ENCODE assay signal across 8 mouse cellular contexts in genomic region chr7:19257390-19258022, GRCm38 (mm10). TPM values are rescaled to one million over a fixed set of nuclear protein-coding genes. Genes with fewer than 3 reads are reported as not detected.
DNase-seq lines count a peak whose midpoint lies in the region; ATAC-seq and TF ChIP-seq lines count a peak whose summit lies in the region.
"Had no signal": no experiment of that assay in that cellular context is flagged by ENCODE, and none has a peak within 500 bp of the region (broad histone marks: within the 10 kb centered on the region; RNA-seq: fewer than 3 reads in every experiment).

No protein-coding gene starts in this region.

- no peaks in the 10 kb centered on the region for H3K27me3 ChIP-seq in liver, embryonic 11.5 days (replicated peaks; ENCODE audit: control insufficient read depth, insufficient read depth, low read length)
- no peaks in the 10 kb centered on the region for H3K27me3 ChIP-seq in midbrain, postnatal 0 days (ENCODE audit: insufficient read depth, low read length)
- no peaks in the 10 kb centered on the region for H3K27me3 ChIP-seq in stomach, embryonic 16.5 days (ENCODE audit: control insufficient read depth, insufficient read depth, low read length)

- H3K4me2 ChIP-seq in liver, embryonic 11.5 days: peak overlapping the region; percentile 43
- no peak overlapping the region for H3K4me2 ChIP-seq in midbrain, postnatal 0 days (ENCODE audit: low read depth, low read length, poor library complexity, severe bottlenecking)
- no peak overlapping the region for H3K4me2 ChIP-seq in stomach, embryonic 16.5 days (ENCODE audit: low read depth, low read length)

- peak; percentile 91 for ATAC-seq in liver, embryonic 11.5 days (replicated peaks; ENCODE audit: low FRiP score)
- peak; percentile 69 for ATAC-seq in midbrain, postnatal 0 days (ENCODE audit: low FRiP score)
- ATAC-seq in stomach, embryonic 16.5 days (ENCODE audit: insufficient read depth, low FRiP score): peak; percentile 68

- peak; percentile 98 for DNase-seq in ZHBTc4 (ENCODE audit: low read depth, low spot score)
- peak; percentile 67 for DNase-seq in embryo, embryonic 9.5 days (ENCODE audit: extremely low spot score)
- DNase-seq in heart, adult 8-10 months (ENCODE audit: low spot score): peak; percentile 64
- peak; percentile 77 for DNase-seq in kidney, adult 18-20 months
- DNase-seq in liver, embryonic 11.5 days (ENCODE audit: low spot score): peak; percentile 67
- DNase-seq in midbrain, postnatal 0 days (ENCODE audit: low spot score): peak; percentile 84

- H3K9ac ChIP-seq in liver, embryonic 11.5 days (ENCODE audit: low read depth, low read length): no peak overlapping the region
- H3K9ac ChIP-seq in midbrain, postnatal 0 days (replicated peaks; ENCODE audit: low read length, poor library complexity, severe bottlenecking): no peak overlapping the region
- no peak overlapping the region for H3K9ac ChIP-seq in stomach, embryonic 16.5 days (ENCODE audit: low read length)

- peaks cover 37% of the 10 kb centered on the region for H3K36me3 ChIP-seq in liver, embryonic 11.5 days (ENCODE audit: control insufficient read depth, insufficient read depth, low read length)
- peaks cover 45% of the 10 kb centered on the region for H3K36me3 ChIP-seq in midbrain, postnatal 0 days (ENCODE audit: insufficient read depth, low read length)
- H3K36me3 ChIP-seq in stomach, embryonic 16.5 days (ENCODE audit: control insufficient read depth, insufficient read depth, low read length): peaks cover 41% of the 10 kb centered on the region

- H3K9me3 ChIP-seq in liver, embryonic 11.5 days (ENCODE audit: control insufficient read depth, low read length): no peaks in the 10 kb centered on the region
- no peaks in the 10 kb centered on the region for H3K9me3 ChIP-seq in midbrain, postnatal 0 days (ENCODE audit: low read length)
- no peaks in the 10 kb centered on the region for H3K9me3 ChIP-seq in stomach, embryonic 16.5 days (replicated peaks; ENCODE audit: control insufficient read depth, low read length)

- peak overlapping the region; percentile 46; the same call in 1 of the 2 replicates for H3K27ac ChIP-seq in liver, embryonic 11.5 days (ENCODE audit: low read depth, low read length)
- no peak overlapping the region for H3K27ac ChIP-seq in midbrain, postnatal 0 days (ENCODE audit: low read depth, low read length)
- peak overlapping the region; percentile 2; the same call in 1 of the 2 replicates for H3K27ac ChIP-seq in stomach, embryonic 16.5 days (ENCODE audit: low read length)

- 34% methylated on average over 11 of the region's 11 CpGs for WGBS in liver, embryonic 11.5 days
- whole genome bisulfite sequencing in midbrain, postnatal 0 days: 41% methylated on average over 11 of the region's 11 CpGs
- 40% methylated on average over 11 of the region's 11 CpGs for WGBS in stomach, embryonic 16.5 days

- H3K4me3 ChIP-seq in liver, embryonic 11.5 days (ENCODE audit: low read depth, low read length): no peak overlapping the region
- H3K4me3 ChIP-seq in midbrain, postnatal 0 days (ENCODE audit: low read depth, low read length): no peak overlapping the region
- H3K4me3 ChIP-seq in stomach, embryonic 16.5 days (replicated peaks; ENCODE audit: low read length): no peak overlapping the region

- H3K4me1 ChIP-seq in liver, embryonic 11.5 days (replicated peaks; ENCODE audit: control insufficient read depth, insufficient read depth, low read length): peaks cover 11% of the 10 kb centered on the region
- no peaks in the 10 kb centered on the region for H3K4me1 ChIP-seq in midbrain, postnatal 0 days (ENCODE audit: insufficient read depth, low read length)
- H3K4me1 ChIP-seq in stomach, embryonic 16.5 days (ENCODE audit: control insufficient read depth, insufficient read depth, low read length): peaks cover 7% of the 10 kb centered on the region; the same call in 1 of the 2 replicates

- TF ChIP-seq CTCF in midbrain, postnatal 0 days (IDR thresholded peaks at IDR 0.05): no peak

RNA-seq across cellular contexts. Expression of gene Vasp, which starts 14.1 kb away (rescaled TPM):
- 10 to 100 TPM; 18.0 to 27.2 (median 24.3) TPM for total RNA-seq in heart, adult 8-10 months (2022)
- polyA plus RNA-seq in liver, embryonic 11.5 days (2014; fragmentation: Nextera tagmentation; extraction: Ambion mirVana): 85.9 and 87.5 TPM in 2 replicates
- total RNA-seq in midbrain, postnatal 0 days (2014; rRNA removed): 50.9 and 56.9 TPM in 2 replicates
- 31.4 and 32.3 TPM in 2 replicates for polyA plus RNA-seq in midbrain, postnatal 0 days (2015; fragmentation: Nextera tagmentation; extraction: Ambion mirVana)
- polyA plus RNA-seq in stomach, embryonic 16.5 days (2015; fragmentation: Nextera tagmentation; extraction: Ambion mirVana): 77.8 and 85.6 TPM in 2 replicates

RNA-seq across cellular contexts. Expression of gene Ppm1n, which starts 22.4 kb away (rescaled TPM):
- not detected for total RNA-seq in heart, adult 8-10 months (2022)
- not detected in 2 replicates for polyA plus RNA-seq in liver, embryonic 11.5 days (2014; fragmentation: Nextera tagmentation; extraction: Ambion mirVana)
- total RNA-seq in midbrain, postnatal 0 days (2014; rRNA removed): 1.8 and 2.2 TPM in 2 replicates
- polyA plus RNA-seq in midbrain, postnatal 0 days (2015; fragmentation: Nextera tagmentation; extraction: Ambion mirVana): 1.2 and 1.4 TPM in 2 replicates
- polyA plus RNA-seq in stomach, embryonic 16.5 days (2015; fragmentation: Nextera tagmentation; extraction: Ambion mirVana): 0.17 TPM in 1 of 2 replicates, not detected in the other
- total RNA-seq: layer of hippocampus, adult 18-20 months had no signal

RNA-seq across cellular contexts. Expression of gene Rtn2, which starts 24.9 kb away (rescaled TPM):
- 100 to 1,000 TPM; 137 to 160 (median 149) TPM for total RNA-seq in heart, adult 8-10 months (2022)
- polyA plus RNA-seq in liver, embryonic 11.5 days (2014; fragmentation: Nextera tagmentation; extraction: Ambion mirVana): 8.2 and 11.1 TPM in 2 replicates
- total RNA-seq in midbrain, postnatal 0 days (2014; rRNA removed): 160 and 172 TPM in 2 replicates
- 104 and 107 TPM in 2 replicates for polyA plus RNA-seq in midbrain, postnatal 0 days (2015; fragmentation: Nextera tagmentation; extraction: Ambion mirVana)
- 14.8 and 21.7 TPM in 2 replicates for polyA plus RNA-seq in stomach, embryonic 16.5 days (2015; fragmentation: Nextera tagmentation; extraction: Ambion mirVana)

RNA-seq across cellular contexts. Expression of gene Opa3, which starts 29.4 kb away (rescaled TPM):
- 10 to 100 TPM; 61.4 to 77.3 (median 68.1) TPM for total RNA-seq in heart, adult 8-10 months (2022)
- 31.6 and 33.9 TPM in 2 replicates for polyA plus RNA-seq in liver, embryonic 11.5 days (2014; fragmentation: Nextera tagmentation; extraction: Ambion mirVana)
- total RNA-seq in midbrain, postnatal 0 days (2014; rRNA removed): 34.8 and 40.1 TPM in 2 replicates
- 33.4 and 33.9 TPM in 2 replicates for polyA plus RNA-seq in midbrain, postnatal 0 days (2015; fragmentation: Nextera tagmentation; extraction: Ambion mirVana)
- 33.0 and 34.5 TPM in 2 replicates for polyA plus RNA-seq in stomach, embryonic 16.5 days (2015; fragmentation: Nextera tagmentation; extraction: Ambion mirVana)

RNA-seq across cellular contexts. Expression of gene Gpr4, which starts 45.2 kb away (rescaled TPM):
- 1 to 10 TPM; 3.3 to 8.5 (median 7.4) TPM for total RNA-seq in heart, adult 8-10 months (2022)
- polyA plus RNA-seq in liver, embryonic 11.5 days (2014; fragmentation: Nextera tagmentation; extraction: Ambion mirVana): 1.4 and 1.9 TPM in 2 replicates
- total RNA-seq in midbrain, postnatal 0 days (2014; rRNA removed): 3.1 and 4.7 TPM in 2 replicates
- polyA plus RNA-seq in midbrain, postnatal 0 days (2015; fragmentation: Nextera tagmentation; extraction: Ambion mirVana): 6.1 and 6.2 TPM in 2 replicates
- polyA plus RNA-seq in stomach, embryonic 16.5 days (2015; fragmentation: Nextera tagmentation; extraction: Ambion mirVana): 1.4 and 1.7 TPM in 2 replicates
